Mouse (Mus musculus) thymus, adult 2 months (tissue): Measurements from ENCODE around the gene Sh3bgrl.

Experiments used
- CTCF ChIP-seq: fragments of 200-500 bp; IDR thresholded peaks from 2 replicates; pipeline ENCODE4 v1.5.1; 2012; ENCODE audit warnings: mild to moderate bottlenecking, control low read depth, low read length, moderate library complexity, borderline replicate concordance; ENCODE audit not compliant: control insufficient read depth, poor library complexity, insufficient read depth; ENCODE audit errors: extremely low read depth
- POLR2A ChIP-seq: fragments of 200-500 bp; IDR thresholded peaks from 2 replicates; pipeline ENCODE4 v1.6.1; 2012; ENCODE audit warnings: mild to moderate bottlenecking, low read length, control low read depth, moderate library complexity; ENCODE audit not compliant: control insufficient read depth, poor library complexity, insufficient read depth; ENCODE audit errors: extremely low read depth

- TF ChIP-seq CTCF = no peak
- TF ChIP-seq POLR2A = no peak
Observed at GRCm38 (mm10) chrX:109160326-109160725, 65.2 kb downstream of the Sh3bgrl start.
